Mouse (Mus musculus) neutrophil, adult 59 days (primary cell): Measurements from ENCODE around the gene Tmem59l. TPM values are rescaled to one million over a fixed set of nuclear protein-coding genes. Genes with fewer than 3 reads are reported as not detected.

Experiments used
- total RNA-seq, 2 experiments: library from RNA; stranded (reverse); gene quantifications; 1 replicate in 1 of 2; 2 replicates in 1 of 2; pipeline ENCODE4 v1.2.4; 2023

The Tmem59l gene
- not detected for total RNA-seq

GRCm38 (mm10) chr8:70486941-70487520, at the start of gene Tmem59l:
TSS of gene Tmem59l (minus strand) at chr8:70487358.

GRCm38 (mm10) chr8:70527512-70528181, 40.5 kb upstream of the Tmem59l start, which contains the start of the genes Fkbp8 and Kxd1:
TSS of gene Fkbp8 (plus strand) at chr8:70527724.
TSS of gene Kxd1 (minus strand) at chr8:70527956.

GRCm38 (mm10) chr8:70510228-70510915, 23.2 kb upstream of the Tmem59l start, which contains the start of gene Uba52:
TSS of gene Uba52 (minus strand) at chr8:70510801.

GRCm38 (mm10) chr8:70506328-70507026, 19.3 kb upstream of the Tmem59l start, which contains the start of gene Rex1bd:
TSS of gene Rex1bd (minus strand) at chr8:70506752.

GRCm38 (mm10) chr8:70492664-70493640, 5.8 kb upstream of the Tmem59l start, which contains the start of gene Crlf1:
TSS of gene Crlf1 (plus strand) at chr8:70493158.

GRCm38 (mm10) chr8:70476333-70477268, 10.6 kb downstream of the Tmem59l start, which contains the start of gene Klhl26:
TSS of gene Klhl26 (minus strand) at chr8:70476968.

GRCm38 (mm10) chr8:70439055-70439847, 47.9 kb downstream of the Tmem59l start, which contains the start of gene Crtc1:
TSS of gene Crtc1 (minus strand) at chr8:70439579.

Other genes starting within 250 kb of the Tmem59l start
- gene Homer3, start 204.5 kb downstream of the Tmem59l start, total RNA-seq = 1 to 10 TPM; 8.3 to 9.6 TPM
- gene Ddx49, start 184.9 kb downstream of the Tmem59l start, total RNA-seq = 10 to 100 TPM; 32.1 to 32.3 TPM
- 100 to 1,000 TPM; 104 to 110 TPM for gene Cope, start 184.8 kb downstream of the Tmem59l start, total RNA-seq
- gene Cers1, start 171.6 kb downstream of the Tmem59l start, total RNA-seq = not detected
- gene Gdf1, start 157.5 kb downstream of the Tmem59l start, total RNA-seq = not detected
- gene Upf1, start 134.1 kb downstream of the Tmem59l start, total RNA-seq = 10 to 100 TPM; 49.1 to 49.4 TPM
- under 1 TPM; 0.24 to 0.78 TPM for gene Comp, start 113.8 kb downstream of the Tmem59l start, total RNA-seq
- gene Crtc1, start 47.8 kb downstream of the Tmem59l start, total RNA-seq = 1 to 10 TPM; 4.6 to 6.1 TPM
- 1 to 10 TPM; 2.8 to 3.1 TPM for gene Klhl26, start 10.4 kb downstream of the Tmem59l start, total RNA-seq
- gene Crlf1, start 5.8 kb upstream of the Tmem59l start, total RNA-seq = not detected
- gene Rex1bd, start 19.4 kb upstream of the Tmem59l start, total RNA-seq = 10 to 100 TPM; 34.2 to 41.7 TPM
- gene Uba52, start 23.4 kb upstream of the Tmem59l start, total RNA-seq = 1,000 to 10,000 TPM; 1,079 to 1,154 TPM
- 100 to 1,000 TPM; 180 to 195 TPM for gene Fkbp8, start 40.4 kb upstream of the Tmem59l start, total RNA-seq
- 10 to 100 TPM; 35.5 to 41.3 TPM for gene Kxd1, start 40.6 kb upstream of the Tmem59l start, total RNA-seq
- 10 to 100 TPM; 45.8 to 47.5 TPM for gene Ell, start 52.1 kb upstream of the Tmem59l start, total RNA-seq
- gene Isyna1, start 107.0 kb upstream of the Tmem59l start, total RNA-seq = 10 to 100 TPM; 36.3 to 37.9 TPM
- 10 to 100 TPM; 56.0 to 61.5 TPM for gene Ssbp4, start 121.5 kb upstream of the Tmem59l start, total RNA-seq
- 10 to 100 TPM; 80.6 to 91.2 TPM for gene Lrrc25, start 128.8 kb upstream of the Tmem59l start, total RNA-seq
- gene Gdf15, start 145.1 kb upstream of the Tmem59l start, total RNA-seq = under 1 TPM; 0.46 to 0.67 TPM
- 1 to 10 TPM; 2.9 to 3.7 TPM for gene Pgpep1, start 173.0 kb upstream of the Tmem59l start, total RNA-seq
- gene Lsm4, start 185.9 kb upstream of the Tmem59l start, total RNA-seq = 10 to 100 TPM; 45.3 to 47.9 TPM
- 100 to 1,000 TPM; 528 to 702 TPM for gene Jund, start 211.6 kb upstream of the Tmem59l start, total RNA-seq
- 1 to 10 TPM; 3.2 to 5.3 TPM for gene Iqcn, start 216.1 kb upstream of the Tmem59l start, total RNA-seq
- under 1 TPM in 1 of 2 experiments, not detected in 1; 0.33 TPM for gene Gm3336, start 231.2 kb upstream of the Tmem59l start, total RNA-seq
- gene Pde4c, start 236.4 kb upstream of the Tmem59l start, total RNA-seq = under 1 TPM; 0.62 to 0.80 TPM